1 mouse cellular context compared by ENCODE assay signal in the genomic region with DNA sequence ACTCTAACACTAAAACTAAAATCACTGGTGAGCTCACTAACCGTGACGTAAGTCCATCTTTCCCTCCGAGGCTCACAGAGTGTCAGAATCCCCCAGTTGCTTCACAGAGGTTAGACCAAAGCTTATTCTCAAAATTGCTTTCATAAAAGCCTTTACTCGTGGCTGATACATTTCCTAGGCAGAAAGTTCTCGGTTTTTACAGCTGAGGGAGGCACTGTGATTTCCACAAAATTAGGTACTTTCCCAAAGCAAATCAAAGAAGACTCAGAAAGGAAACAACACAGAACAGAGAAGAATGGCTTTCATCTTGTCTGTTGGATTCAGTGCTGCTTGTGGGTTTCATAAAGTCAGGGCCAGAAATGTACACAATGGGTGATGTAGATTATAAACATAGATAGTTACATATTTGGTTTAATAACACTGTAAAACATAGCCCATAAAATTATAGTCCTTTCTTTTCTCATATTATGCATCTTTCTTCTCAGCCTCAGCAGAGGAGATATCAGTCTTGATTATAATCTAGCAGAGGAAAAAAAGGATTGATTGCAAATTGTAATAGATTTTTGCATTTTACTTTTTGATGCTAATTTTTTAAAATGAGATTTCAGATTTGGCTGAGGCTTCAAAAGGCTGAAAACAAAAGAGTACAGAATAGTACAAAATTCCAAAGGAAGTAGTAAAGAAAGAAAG.
TF ChIP-seq lines count a peak whose summit lies in the region.

No protein-coding gene starts in this region.

TF ChIP-seq in CH12.LX, 34 proteins besides CTCF, POLR2A, EP300 and RAD21:
- TF ChIP-seq MEF2A (IDR thresholded peaks at IDR 0.05; ENCODE audit: borderline replicate concordance, low read depth, low read length) (peak; percentile 80), GABPA (IDR thresholded peaks at IDR 0.05; ENCODE audit: insufficient replicate concordance, low read depth, low read length) (no peak), MXI1 (IDR thresholded peaks at IDR 0.05; ENCODE audit: low read depth, low read length) (peak; percentile 19; the same call in 1 of the 2 replicates), HCFC1 (IDR thresholded peaks at IDR 0.05; ENCODE audit: low read depth, low read length) (no peak), KAT2A (IDR thresholded peaks at IDR 0.05; ENCODE audit: insufficient replicate concordance, low read length) (no peak), NELFE (IDR thresholded peaks at IDR 0.05; ENCODE audit: low read depth, low read length) (no peak), MAX (IDR thresholded peaks at IDR 0.05; ENCODE audit: low read length) (0 out of 2 replicates have a peak, but pooled peaks have one; percentile 45), ZKSCAN1 (IDR thresholded peaks at IDR 0.05; ENCODE audit: borderline replicate concordance, low read depth, low read length) (no peak), USF2 (conservative IDR thresholded peaks at IDR 0.05; ENCODE audit: low read depth, low read length) (no peak), JUND (conservative IDR thresholded peaks at IDR 0.05; ENCODE audit: low read depth, low read length) (0 out of 2 replicates have a peak, but pooled peaks have one; percentile 15), BHLHE40 (IDR thresholded peaks at IDR 0.05; ENCODE audit: low read depth, low read length) (peak; percentile 52; the same call in 1 of the 2 replicates), CHD1 (IDR thresholded peaks at IDR 0.05; ENCODE audit: low read depth, low read length) (peak; percentile 94), SIN3A (IDR thresholded peaks at IDR 0.05; ENCODE audit: low read length) (no peak), E2F4 (IDR thresholded peaks at IDR 0.05; ENCODE audit: insufficient replicate concordance, low read depth, low read length) (0 out of 2 replicates have a peak, but pooled peaks have one; percentile 51), ZC3H11A (IDR thresholded peaks at IDR 0.05; ENCODE audit: low read depth, low read length) (no peak), MAZ (IDR thresholded peaks at IDR 0.05; ENCODE audit: low read depth, low read length) (no peak), MYC (IDR thresholded peaks at IDR 0.05; ENCODE audit: low read depth, low read length) (no peak), ZNF384 (IDR thresholded peaks at IDR 0.05; ENCODE audit: low read depth, low read length) (no peak), SMC3 (IDR thresholded peaks at IDR 0.05; ENCODE audit: low read depth, low read length) (no peak), ZMIZ1 (IDR thresholded peaks at IDR 0.05; ENCODE audit: low read depth, low read length) (no peak; the same call in 1 of the 2 replicates), UBTF (IDR thresholded peaks at IDR 0.05; ENCODE audit: low read depth, low read length) (peak; percentile 44; the same call in 1 of the 2 replicates), USF1 (IDR thresholded peaks at IDR 0.05; ENCODE audit: low read depth, low read length) (no peak), TCF12 (IDR thresholded peaks at IDR 0.05; ENCODE audit: low read depth, low read length) (peak; percentile 62), POLR2AphosphoS2 (IDR thresholded peaks at IDR 0.05; ENCODE audit: low read depth, low read length) (no peak), ETS1 (conservative IDR thresholded peaks at IDR 0.05; ENCODE audit: low read depth, low read length) (peak; percentile 77; the same call in 1 of the 2 replicates), NRF1 (IDR thresholded peaks at IDR 0.05; ENCODE audit: low read depth, low read length) (no peak), JUN (IDR thresholded peaks at IDR 0.05; ENCODE audit: insufficient read depth, low read depth, low read length) (no peak; the same call in 1 of the 2 replicates), CHD2 (IDR thresholded peaks at IDR 0.05; ENCODE audit: low read length) (0 out of 2 replicates have a peak, but pooled peaks have one; percentile 22), RCOR1 (conservative IDR thresholded peaks at IDR 0.05; ENCODE audit: low read depth, low read length) (no peak), PAX5 (IDR thresholded peaks at IDR 0.05; ENCODE audit: low read length) (no peak), IRF4 (IDR thresholded peaks at IDR 0.05; ENCODE audit: low read depth, low read length) (peak; percentile 63; the same call in 1 of the 2 replicates), MAFK (IDR thresholded peaks at IDR 0.05; ENCODE audit: insufficient replicate concordance, low read length) (no peak; the same call in 1 of the 2 replicates), TBP (conservative IDR thresholded peaks at IDR 0.05; ENCODE audit: low read depth, low read length) (0 out of 2 replicates have a peak, but pooled peaks have one; percentile 44), ELF1 (IDR thresholded peaks at IDR 0.05; ENCODE audit: low read depth, low read length) (no peak; the same call in 1 of the 2 replicates)
